Mouse (Mus musculus) retina, postnatal 1 day (tissue): ENCODE measurements around the gene Slfn2.
"Not testable (repeated sequence)": the region's sequence is repeated elsewhere in the genome, so short reads cannot be mapped to it uniquely, and the experiment has no call there.

Experiments
- DNase-seq: peaks from one replicate; pipeline ENCODE4 v3.0.0-alpha.2; 2012

Slfn2 gene

DNA sequence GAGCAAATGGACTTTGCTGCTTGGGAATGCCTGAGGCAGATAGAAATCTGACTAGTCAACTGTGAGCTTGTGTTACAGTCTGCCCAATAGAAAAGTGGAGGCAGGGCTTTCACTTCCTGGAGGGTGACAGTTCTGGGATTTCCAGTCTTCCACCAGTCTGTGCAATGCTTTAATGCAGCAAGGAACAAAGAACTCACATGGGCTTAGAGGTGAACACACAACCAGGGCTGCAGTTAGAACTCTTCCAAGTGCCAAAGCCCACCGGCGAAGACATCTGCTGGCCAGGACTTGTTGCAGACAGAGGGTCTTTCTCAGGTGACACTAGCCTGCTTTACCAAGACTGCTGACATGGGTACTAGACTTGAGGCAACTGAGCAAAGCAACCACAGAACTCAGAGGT, at the start of gene Slfn2:
Gene Slfn2 (plus strand): TSS at position 167 of the 400 bp plus-strand sequence.
- peak; percentile 29 for DNase-seq

GRCm38 (mm10) chr11:83016093-83016492, 48.8 kb upstream of the Slfn2 start:
- DNase-seq, result no peak

DNA sequence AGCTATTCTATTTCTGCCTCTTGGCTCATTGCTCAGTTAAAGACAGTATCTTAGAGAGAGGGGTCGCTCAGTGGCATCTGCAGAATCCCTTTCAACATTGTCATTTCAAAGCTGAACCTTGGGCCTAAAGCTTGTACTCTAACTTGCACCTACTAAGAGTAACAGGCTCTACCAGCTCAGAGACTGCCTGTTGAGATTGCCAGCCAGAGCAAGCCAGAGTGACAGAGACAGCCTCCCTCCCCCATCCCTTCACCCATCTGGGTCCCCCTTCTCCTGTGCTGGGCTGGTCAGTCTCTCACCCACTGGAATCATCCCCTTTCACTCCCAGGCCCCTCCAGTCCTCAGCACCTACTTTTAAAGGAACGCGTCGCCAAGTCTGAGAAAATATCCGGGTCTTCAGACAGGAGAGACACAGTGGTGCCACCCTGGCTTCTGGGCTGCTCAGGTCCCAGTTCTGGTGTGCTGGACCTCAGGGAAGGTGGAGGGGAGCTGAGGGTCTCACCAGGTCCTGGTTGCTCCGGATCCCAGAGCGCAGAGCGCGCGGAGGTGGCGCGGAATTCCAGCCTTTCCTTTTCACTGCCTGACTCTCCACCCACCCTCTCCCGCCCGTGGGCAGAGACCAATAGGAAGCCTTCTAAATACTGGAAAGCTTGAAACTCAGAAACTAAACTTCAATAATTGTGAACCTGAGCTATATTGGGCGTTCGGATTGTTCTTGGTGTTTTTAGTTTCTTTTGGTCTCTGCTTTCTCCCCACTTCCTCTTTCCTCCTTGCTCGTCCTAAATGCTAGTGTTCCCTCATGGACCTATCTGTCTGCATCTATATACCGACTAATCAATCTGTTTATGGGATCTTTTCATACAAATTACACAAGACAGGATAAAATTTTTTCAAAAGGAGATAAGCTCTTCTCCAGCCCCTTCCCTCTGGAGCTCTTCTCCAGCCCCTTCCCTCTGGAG, 45.1 kb upstream of the Slfn2 start:
- DNase-seq, result not testable (repeated sequence)

GRCm38 (mm10) chr11:83020621-83021020, 44.3 kb upstream of the Slfn2 start, which contains the start of gene Slfn8:
Gene Slfn8 (minus strand): TSS chr11:83020810.
- no peak for DNase-seq

DNA sequence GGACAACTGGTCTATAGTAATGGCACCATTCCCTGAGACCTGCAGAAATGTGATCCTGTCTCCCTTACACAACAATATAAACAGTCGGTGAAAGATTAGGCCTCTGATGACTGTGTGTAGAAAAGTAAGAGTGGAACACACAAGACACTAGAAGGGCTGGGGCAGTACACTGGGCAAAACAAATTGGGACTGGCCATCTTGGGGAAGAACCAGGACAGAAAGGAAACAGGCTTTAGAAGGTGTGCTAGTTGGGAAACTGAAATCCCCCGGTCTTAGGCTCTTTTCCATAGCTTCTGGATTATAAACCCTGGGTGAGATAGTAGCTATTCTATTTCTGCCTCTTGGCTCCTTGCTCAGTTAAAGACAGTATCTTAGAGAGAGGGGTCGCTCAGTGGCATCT, 26.2 kb upstream of the Slfn2 start:
- not testable (repeated sequence) for DNase-seq

- no peak for DNase-seq
These were observed 25.8 kb upstream of the Slfn2 start for GRCm38 (mm10) chr11:83039156-83039555.

DNA sequence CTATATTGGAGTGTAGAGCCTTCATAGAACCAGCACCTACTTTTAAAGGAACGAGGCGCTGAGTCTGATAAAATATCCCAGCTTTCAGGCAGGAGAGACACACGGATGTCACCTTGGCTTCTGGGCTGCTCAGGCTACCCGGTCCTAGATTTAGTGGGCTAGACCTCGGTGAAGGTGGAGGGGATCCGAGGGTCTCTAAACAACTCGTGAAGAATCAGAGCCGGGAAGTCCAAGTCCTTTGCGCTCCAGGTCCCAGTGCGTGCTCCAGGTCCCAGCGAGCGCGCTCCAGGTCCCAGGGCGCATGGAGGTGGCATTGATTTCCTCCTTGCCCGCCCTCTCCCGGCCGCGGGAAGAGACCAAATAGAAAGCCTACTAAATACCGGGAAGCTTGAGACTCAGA, 25.1 kb upstream of the Slfn2 start:
- no peak for DNase-seq

GRCm38 (mm10) chr11:83040325-83040724, 24.6 kb upstream of the Slfn2 start:
- no peak for DNase-seq

DNA sequence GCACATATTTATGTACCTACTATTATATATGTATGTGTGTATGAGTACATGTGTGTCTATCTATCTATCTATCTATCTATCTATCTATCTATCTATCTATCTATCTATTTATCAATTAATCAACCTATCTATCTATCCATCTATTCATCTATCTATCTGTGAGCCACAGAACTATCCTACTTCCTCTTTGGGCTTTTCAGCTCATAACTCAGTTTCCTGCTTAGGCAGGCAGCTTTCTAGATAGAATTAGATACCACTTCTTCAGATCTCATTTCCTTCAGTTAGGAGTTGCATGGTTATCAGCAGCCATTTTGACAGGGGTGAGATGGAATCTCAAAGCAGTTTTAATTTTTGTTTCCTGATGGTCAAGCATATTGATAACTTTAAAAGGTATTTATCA, 23.9 kb upstream of the Slfn2 start:
- no peak for DNase-seq

DNA sequence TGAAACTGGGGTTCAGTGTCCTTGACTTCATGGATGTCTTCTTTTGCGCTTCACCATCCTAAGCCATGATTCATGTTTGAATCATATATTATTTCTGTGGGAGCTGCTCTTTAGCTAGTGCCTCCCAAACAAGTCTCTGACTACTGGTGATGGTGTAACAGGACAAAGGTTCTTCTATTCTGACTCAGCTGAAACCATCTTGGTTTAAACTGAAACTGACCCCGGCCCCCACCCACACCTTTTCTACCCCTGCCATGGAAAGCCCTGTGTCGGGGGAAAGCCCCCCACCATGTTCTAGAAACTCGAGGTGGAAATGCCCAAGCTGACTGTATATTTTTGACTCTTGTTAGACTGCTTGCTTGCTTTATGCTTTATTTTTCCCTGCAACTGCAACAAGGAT, 21.0 kb upstream of the Slfn2 start:
- DNase-seq, result no peak

DNA sequence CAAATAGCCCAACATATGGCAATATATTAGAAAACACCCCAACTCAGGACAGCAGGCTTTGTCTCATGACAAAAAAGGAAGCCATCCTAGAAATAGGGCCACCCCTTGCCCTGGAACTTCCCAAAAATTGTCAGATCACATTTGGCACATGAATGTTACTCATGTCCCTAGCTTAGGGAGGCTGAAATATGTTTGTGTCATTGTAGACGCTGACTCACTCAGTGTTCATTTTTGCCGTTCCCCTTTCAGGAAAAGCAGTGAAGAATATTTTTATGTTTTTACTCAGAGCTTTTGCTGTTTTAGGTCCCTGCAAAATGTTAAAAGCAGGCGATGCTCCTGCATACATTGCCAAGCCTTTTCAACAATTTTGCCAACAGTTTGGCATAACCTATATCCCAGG, 19.3 kb upstream of the Slfn2 start:
- no peak for DNase-seq

DNA sequence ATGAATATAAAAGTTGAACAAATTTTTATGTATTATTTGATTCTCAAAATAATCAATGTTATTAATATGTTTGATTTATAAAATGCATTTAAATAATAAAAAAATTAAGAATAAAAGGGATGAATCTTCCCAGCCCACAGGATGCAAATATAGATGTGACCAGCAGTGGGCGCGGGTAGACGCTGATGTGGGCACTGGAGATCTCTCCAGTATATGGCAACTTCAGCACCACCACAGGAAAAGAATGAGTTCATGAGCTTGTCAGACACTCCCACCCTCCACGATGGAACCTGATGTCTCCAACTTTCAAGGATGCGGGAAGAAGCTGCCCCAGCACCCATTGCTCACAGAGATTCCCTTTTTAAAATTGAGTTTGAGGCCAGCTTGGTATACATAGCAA, 7.0 kb upstream of the Slfn2 start:
- peak; percentile 43 for DNase-seq

DNA sequence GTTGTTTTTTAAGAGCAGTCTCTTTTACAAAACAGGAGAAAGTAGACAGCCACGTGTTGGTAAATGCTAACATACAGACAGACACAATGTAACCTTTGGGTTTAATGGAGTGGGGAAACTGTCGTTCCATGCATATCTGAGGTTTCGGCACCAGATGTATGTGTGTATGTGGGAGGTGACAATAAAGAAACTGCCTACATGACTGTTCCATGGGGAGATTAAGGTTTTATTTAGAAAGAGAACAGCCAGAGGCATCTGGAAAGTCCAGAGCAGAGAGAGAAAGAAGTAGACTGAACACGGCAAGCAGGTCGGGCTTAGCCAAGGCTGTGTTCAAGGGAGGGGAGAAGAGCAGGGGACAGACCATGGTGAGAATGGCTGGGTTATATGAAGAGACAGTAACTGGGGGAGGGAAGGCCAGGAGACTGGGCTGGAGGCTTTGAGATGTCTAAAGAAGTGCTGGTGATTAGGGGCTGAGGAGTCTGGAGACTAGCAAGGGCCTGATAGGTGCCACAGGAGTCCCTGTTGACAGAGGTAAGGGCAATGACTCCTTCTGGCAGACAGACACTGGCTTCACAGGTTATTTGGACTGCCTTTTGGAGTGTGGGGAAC, 4.4 kb upstream of the Slfn2 start:
- DNase-seq, result no peak

GRCm38 (mm10) chr11:83061806-83062205, 3.1 kb upstream of the Slfn2 start:
- no peak for DNase-seq

GRCm38 (mm10) chr11:83063126-83063525, 1.8 kb upstream of the Slfn2 start:
- DNase-seq, result no peak

DNA sequence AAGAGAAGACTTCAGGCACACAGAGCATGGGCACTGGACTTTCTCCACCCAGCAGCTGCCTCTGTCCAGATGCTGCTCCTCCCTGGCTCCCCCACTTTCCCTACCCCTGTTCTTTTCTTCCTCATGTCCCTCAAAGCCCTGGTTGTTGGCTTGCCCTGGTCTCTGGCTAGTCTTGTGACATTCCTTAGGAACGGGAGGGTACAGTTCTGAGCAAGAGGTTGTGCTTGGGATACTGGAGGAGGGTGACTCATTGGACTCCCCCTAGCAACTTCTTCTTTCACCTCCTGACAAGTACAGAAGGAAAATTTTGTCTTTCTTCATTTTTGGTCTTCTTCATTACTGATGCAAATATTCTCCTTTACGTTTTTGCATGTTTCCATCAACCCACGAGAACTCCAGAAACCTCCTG, 967 bp upstream of the Slfn2 start:
- no peak for DNase-seq

DNA sequence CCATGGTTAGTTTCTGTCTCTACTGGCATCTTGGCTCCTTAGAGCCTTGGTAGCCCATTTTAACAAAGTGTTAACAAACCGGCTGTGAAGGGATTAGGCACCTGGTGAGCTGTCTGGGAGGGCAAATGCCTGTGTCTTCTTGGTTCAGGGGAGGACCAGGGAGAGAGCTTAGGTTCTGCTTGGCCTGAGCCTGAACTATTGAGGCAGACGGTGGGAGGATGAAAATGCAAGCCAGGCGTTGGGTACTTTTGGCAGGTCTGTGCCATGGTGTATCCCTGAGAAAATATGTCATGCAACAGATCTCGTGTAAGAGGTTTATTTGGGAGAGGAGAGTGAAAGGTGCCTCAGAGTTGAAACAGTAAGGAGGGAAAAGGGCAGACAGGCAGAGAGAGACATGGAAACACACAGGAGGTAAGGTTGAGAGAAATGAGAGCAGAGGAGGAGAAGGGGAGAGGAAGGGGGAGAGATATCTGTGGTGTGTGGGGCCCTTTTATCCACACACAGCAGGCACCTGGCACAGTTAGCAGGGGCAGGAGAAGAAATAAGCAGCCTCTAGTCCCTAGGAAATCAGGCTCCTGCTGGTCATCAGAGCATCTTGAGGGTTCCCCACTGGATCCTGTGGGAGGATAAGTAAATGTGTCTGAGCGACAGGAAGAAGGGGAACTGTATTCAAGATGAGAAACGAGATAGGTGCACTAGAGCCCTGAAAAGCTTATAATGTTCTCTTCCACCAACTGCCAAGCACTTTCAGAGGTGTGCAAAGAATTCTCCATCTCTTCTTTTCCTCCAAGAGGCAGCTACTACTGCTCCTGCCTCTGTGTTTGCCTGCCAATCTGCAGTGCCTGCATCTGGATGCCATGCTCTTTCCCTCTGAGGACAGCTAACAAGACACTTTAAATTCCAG, 781 bp downstream of the Slfn2 start:
- peak; percentile 3 for DNase-seq

DNA sequence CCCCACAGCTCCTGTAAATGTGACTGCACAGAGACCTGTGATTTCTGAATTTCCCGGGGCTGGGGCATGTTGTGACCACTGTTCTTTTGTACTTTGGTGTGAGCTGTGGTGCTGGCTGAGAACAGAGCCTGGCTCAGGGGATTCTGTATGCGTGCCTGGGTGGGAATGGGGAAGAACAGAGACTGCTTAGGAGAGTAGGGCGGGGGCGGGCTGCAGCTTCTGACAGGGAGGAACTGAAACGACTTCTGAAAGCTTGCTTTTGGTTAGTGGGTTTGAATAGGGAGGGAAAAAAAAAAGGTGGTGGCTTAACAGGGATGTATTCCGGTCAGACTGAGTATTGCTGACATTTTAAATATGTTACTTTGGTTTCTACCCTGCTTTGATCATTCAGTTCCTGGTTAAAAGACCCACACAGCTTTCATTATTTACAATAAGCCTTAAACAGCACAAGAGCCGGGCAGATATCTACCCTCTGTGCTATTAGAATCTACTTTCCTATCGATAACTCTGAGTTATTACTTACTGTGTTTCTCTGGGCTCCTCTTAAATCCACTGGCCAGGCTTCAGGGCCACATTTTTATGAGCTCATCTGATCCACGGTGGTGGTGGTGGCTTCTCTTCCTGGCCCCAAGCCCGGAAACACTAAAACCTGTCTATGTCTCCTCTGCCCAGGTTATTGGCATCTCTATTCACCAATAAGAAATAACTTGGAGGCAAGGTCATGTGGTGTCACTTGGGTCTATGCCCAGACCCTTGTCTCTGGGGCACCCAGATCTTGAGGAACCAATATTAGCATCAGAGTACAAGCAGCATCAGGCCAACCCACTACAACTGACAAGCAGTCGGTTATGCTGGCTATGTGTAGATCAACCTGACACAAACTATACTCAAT, 2.0 kb downstream of the Slfn2 start:
- DNase-seq, result no peak

- no peak for DNase-seq
These were observed 3.2 kb downstream of the Slfn2 start for GRCm38 (mm10) chr11:83067982-83068694.

- DNase-seq, result no peak
These were observed 5.5 kb downstream of the Slfn2 start for GRCm38 (mm10) chr11:83070321-83070970.
